Mouse (Mus musculus) limb, embryonic 12.5 days (tissue): ENCODE data around the gene Fras1. TPM values are rescaled to one million over a fixed set of nuclear protein-coding genes. Genes with fewer than 3 reads are reported as not detected.
A peak's percentile ranks its signal among the peaks of the same experiment; 100 is the strongest.

Experiments
- ATAC-seq: fragments of 200-750 bp; cut with Nextera tagmentation; 2 replicates; pipeline ENCODE4 v1.8.0; 2017; ENCODE audit warnings: low read depth, moderate TSS enrichment; ENCODE audit not compliant: insufficient number of reproducible peaks, insufficient read depth, low FRiP score, low TSS enrichment
- H3K27ac ChIP-seq: fragments of 300-500 bp; sonication (generic); 2 replicates; pipeline ENCODE4 v1.5.1; 2016; ENCODE audit warnings: mild to moderate bottlenecking, moderate library complexity
- H3K27me3 ChIP-seq: fragments of 300-500 bp; sonication (generic); 2 replicates; pipeline ENCODE4 v1.6.1; 2016; ENCODE audit warnings: mild to moderate bottlenecking, moderate library complexity
- H3K36me3 ChIP-seq: fragments of 300-500 bp; sonication (generic); 2 replicates; pipeline ENCODE4 v1.6.1; 2016; ENCODE audit warnings: mild to moderate bottlenecking, moderate library complexity
- H3K4me1 ChIP-seq: fragments of 300-500 bp; sonication (generic); replicated peaks from 2 replicates; pipeline ENCODE4 v1.6.1; 2016
- H3K4me2 ChIP-seq: fragments of 300-500 bp; sonication (generic); 2 replicates; pipeline ENCODE4 v1.6.1; 2016; ENCODE audit warnings: mild to moderate bottlenecking, moderate library complexity
- H3K4me3 ChIP-seq: fragments of 300-500 bp; sonication (generic); replicated peaks from 2 replicates; pipeline ENCODE4 v1.5.1; 2016; ENCODE audit warnings: mild to moderate bottlenecking
- H3K9ac ChIP-seq: fragments of 300-500 bp; sonication (generic); replicated peaks from 2 replicates; pipeline ENCODE4 v1.6.1; 2016; ENCODE audit warnings: mild to moderate bottlenecking, moderate library complexity
- H3K9me3 ChIP-seq: fragments of 300-500 bp; sonication (generic); 2 replicates; pipeline ENCODE4 v1.6.1; 2016; ENCODE audit warnings: mild to moderate bottlenecking, moderate library complexity
- WGBS: fragments of 180-500 bp; shearing (Covaris S2); methylation state at CpG from one replicate; pipeline ENCODE4 v1.1.7; 2016; 5-methylcytosine and 5-hydroxymethylcytosine counted together
- polyA plus RNA-seq: library from polyadenylated mRNA; unstranded; fragments of >200 nt; fragmentation: Nextera tagmentation; extraction: Ambion mirVana; gene quantifications from 2 replicates; pipeline ENCODE4 v1.2.1, GENCODE M21; 2016

Fras1 gene
- polyA plus RNA-seq, 1 experiment from 2014 or later = 18.3 TPM

DNA sequence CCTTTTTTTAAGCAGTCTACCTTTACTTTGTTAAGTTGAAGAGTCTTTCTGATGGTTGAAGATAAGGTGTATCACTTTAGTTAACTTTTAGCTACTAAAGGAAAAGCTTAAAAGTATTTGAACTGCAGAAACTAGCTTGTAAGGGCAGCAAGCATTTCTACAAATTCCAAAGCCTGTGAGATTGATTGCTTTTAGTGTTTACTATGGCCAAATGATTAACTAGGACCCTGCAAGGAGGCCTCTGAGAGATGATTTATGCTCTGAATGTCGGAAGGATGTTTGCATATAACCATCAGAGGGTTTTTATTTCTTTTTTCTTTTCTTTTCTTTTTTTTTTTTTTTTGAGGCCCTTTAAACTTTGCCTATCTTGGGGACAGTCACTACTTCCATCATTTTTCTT lies 78.3 kb downstream of the Fras1 start:
- H3K9ac ChIP-seq = no peak overlapping the region
- H3K27ac ChIP-seq = no peak overlapping the region
- no peaks in the 10 kb centered on the region for H3K36me3 ChIP-seq
- H3K4me3 ChIP-seq = no peak overlapping the region
- no peaks in the 10 kb centered on the region for H3K9me3 ChIP-seq
- no peaks in the 10 kb centered on the region for H3K27me3 ChIP-seq
- H3K4me1 ChIP-seq = peaks cover 7% of the 10 kb centered on the region; the same call in 1 of the 2 replicates
- no peak for ATAC-seq
- no peak overlapping the region for H3K4me2 ChIP-seq
- 59% methylated on average over 1 of the region's 1 CpGs for WGBS

DNA sequence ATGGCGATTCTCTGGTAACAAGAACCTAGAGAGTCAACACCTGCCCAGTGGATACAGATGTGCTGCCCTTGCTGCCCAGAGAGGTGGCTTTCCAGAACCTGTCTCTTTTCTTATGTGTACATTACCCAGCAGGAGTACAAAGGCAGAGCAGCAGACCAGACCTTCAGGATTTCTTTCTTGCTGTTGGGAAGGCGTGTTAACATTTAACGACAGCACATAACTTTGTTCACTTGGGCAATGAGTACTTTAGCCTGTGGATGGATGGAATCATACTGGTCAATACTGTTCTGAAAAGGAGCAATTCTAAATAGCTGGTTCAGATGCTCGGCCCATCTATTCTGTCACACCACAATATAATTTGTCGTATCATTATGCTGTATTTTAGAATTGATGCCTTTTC lies 79.6 kb downstream of the Fras1 start:
- no peak overlapping the region for H3K4me2 ChIP-seq
- H3K9me3 ChIP-seq = no peaks in the 10 kb centered on the region
- WGBS = 75% methylated on average over 5 of the region's 5 CpGs
- peaks cover 7% of the 10 kb centered on the region; the same call in 1 of the 2 replicates for H3K4me1 ChIP-seq
- H3K27ac ChIP-seq = no peak overlapping the region
- no peak overlapping the region for H3K9ac ChIP-seq
- H3K27me3 ChIP-seq = no peaks in the 10 kb centered on the region
- no peak overlapping the region for H3K4me3 ChIP-seq
- no peaks in the 10 kb centered on the region for H3K36me3 ChIP-seq
- ATAC-seq = no peak

DNA sequence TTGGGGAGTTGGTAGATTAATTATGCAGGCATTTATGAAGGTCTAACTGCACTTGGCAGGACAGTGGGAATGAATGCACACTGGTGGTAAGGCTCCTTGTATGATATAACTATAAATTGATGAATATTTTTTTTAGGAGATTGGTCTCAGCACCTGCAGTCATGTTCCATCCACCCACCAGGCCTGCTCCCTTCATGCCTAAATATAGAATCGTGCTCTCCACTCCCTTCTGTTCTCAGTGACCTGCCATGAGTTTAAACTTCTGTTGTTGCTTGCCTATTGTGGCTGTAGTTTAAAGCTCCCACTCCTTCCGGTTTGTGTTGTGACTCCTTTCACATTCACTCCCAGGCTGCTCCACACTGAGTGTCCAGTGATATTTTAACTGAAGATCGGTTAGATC lies 80.7 kb downstream of the Fras1 start:
- no peaks in the 10 kb centered on the region for H3K36me3 ChIP-seq
- H3K27ac ChIP-seq = no peak overlapping the region
- no peaks in the 10 kb centered on the region for H3K9me3 ChIP-seq
- ATAC-seq = no peak
- WGBS = 87% methylated on average over 3 of the region's 3 CpGs
- peaks cover 7% of the 10 kb centered on the region; the same call in 1 of the 2 replicates for H3K4me1 ChIP-seq
- no peak overlapping the region for H3K9ac ChIP-seq
- H3K4me3 ChIP-seq = no peak overlapping the region
- H3K27me3 ChIP-seq = no peaks in the 10 kb centered on the region
- H3K4me2 ChIP-seq = no peak overlapping the region

DNA sequence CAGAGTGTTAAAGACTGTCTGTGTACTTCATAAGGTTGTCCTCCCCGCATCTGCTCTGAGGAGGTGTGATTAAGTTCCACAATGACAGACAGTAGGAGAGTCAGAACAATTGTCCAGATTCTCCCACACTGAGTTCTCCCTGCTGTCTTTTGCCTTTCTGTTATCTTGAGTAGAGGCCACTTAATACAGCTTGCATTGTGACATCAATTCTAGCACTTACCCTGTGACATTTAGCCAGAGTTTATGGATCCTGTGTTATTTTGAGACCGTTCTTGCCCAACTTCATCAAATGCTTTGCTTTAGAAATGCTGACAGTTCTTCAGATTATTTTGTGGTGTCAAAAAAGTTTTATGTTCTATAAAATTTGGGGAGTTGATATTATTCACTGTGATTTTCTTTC lies 81.5 kb downstream of the Fras1 start:
- H3K9me3 ChIP-seq = no peaks in the 10 kb centered on the region
- 97% methylated on average over 2 of the region's 2 CpGs for WGBS
- no peak overlapping the region for H3K27ac ChIP-seq
- no peaks in the 10 kb centered on the region for H3K27me3 ChIP-seq
- H3K4me2 ChIP-seq = no peak overlapping the region
- H3K36me3 ChIP-seq = no peaks in the 10 kb centered on the region
- no peak for ATAC-seq
- no peak overlapping the region for H3K9ac ChIP-seq
- H3K4me3 ChIP-seq = no peak overlapping the region
- peaks cover 7% of the 10 kb centered on the region; the same call in 1 of the 2 replicates for H3K4me1 ChIP-seq

DNA sequence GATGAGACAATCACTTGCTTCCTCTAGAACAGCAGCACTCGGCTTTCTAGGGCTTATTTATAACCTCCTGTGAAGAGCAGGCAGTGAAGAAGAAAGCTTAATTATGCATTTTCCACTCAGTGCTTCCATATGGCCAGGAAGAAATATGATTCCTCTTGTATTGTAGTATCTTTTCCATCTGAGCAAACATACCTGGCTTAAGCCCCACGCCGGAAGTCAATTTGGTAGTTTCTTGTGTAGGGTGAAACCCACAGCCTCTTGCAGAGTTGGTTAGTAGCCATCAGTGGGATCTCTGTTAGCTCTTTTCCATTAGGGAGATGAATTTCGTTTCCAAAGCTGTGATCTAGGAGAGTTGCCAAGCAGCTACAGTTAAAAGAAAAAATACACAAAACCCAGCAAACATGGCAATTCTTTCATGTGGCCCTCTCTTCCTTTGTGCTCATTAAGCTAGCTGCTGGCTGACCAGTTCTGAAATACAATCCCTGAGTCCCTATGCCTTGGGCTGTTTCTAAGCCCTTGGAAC lies 83.7 kb downstream of the Fras1 start:
- WGBS = 64% methylated on average over 4 of the region's 4 CpGs
- Histone ChIP-seq H3K9ac (no peak overlapping the region), H3K4me2 (no peak overlapping the region), H3K9me3 (no peaks in the 10 kb centered on the region), H3K4me3 (no peak overlapping the region), H3K27me3 (no peaks in the 10 kb centered on the region), H3K27ac (no peak overlapping the region), H3K4me1 (peaks cover 7% of the 10 kb centered on the region; the same call in 1 of the 2 replicates), H3K36me3 (no peaks in the 10 kb centered on the region)
- no peak for ATAC-seq

DNA sequence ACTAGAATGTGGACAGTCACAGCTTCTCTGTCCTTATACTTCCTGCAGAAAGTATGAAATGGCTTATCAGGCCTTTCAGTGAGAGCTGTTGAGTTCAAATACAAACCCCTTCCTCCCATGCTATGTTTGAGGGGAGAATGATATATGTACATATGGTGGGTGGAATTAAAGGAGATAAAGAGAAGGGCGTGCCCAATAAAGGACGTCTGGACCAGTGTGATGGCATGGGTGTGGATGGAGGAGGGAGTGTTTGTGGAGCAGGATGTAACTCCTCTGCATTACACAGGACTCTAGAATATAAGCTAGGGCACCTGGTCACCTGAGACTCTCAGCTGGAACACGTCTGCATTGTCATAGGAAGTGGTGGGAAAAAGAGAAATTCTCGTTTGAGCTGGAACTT lies 85.8 kb downstream of the Fras1 start:
- Histone ChIP-seq H3K27ac (no peak overlapping the region), H3K9me3 (no peaks in the 10 kb centered on the region)

DNA sequence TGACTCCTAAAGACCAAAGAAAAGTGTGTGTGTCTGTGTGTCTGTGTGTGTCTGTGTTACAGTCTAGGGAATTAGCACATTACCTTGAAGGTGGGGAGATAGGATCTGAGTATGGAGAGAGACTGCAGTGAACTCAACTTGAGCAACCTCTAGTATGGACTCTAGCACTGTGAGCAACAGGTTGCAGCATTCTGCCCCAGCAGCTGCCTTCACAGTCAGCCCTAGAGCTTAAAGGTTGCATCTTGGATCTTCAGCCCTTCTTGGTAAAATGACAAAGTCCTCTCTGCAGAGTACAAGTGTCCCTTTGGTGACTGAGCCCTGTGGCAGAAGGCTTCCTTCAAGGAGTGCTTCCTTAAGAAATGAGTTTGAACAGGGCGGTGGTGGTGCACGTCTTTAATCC lies 88.4 kb downstream of the Fras1 start:
- no peak overlapping the region for H3K4me3 ChIP-seq
- H3K9ac ChIP-seq = no peak overlapping the region
- no peak overlapping the region for H3K4me2 ChIP-seq
- H3K9me3 ChIP-seq = no peaks in the 10 kb centered on the region
- no peaks in the 10 kb centered on the region for H3K27me3 ChIP-seq
- no peak overlapping the region for H3K27ac ChIP-seq
- H3K36me3 ChIP-seq = no peaks in the 10 kb centered on the region
- ATAC-seq = no peak
- peaks cover 7% of the 10 kb centered on the region for H3K4me1 ChIP-seq
- WGBS = 95% methylated on average over 2 of the region's 2 CpGs

More for the DNA sequence above, 85.8 kb downstream of the Fras1 start:
- 71% methylated on average over 4 of the region's 4 CpGs for WGBS
- H3K27me3 ChIP-seq = no peaks in the 10 kb centered on the region
- H3K9ac ChIP-seq = no peak overlapping the region
- H3K4me2 ChIP-seq = no peak overlapping the region
- no peak for ATAC-seq
- no peaks in the 10 kb centered on the region for H3K36me3 ChIP-seq
- H3K4me3 ChIP-seq = no peak overlapping the region
- H3K4me1 ChIP-seq = peaks cover 3% of the 10 kb centered on the region; the same call in 1 of the 2 replicates

DNA sequence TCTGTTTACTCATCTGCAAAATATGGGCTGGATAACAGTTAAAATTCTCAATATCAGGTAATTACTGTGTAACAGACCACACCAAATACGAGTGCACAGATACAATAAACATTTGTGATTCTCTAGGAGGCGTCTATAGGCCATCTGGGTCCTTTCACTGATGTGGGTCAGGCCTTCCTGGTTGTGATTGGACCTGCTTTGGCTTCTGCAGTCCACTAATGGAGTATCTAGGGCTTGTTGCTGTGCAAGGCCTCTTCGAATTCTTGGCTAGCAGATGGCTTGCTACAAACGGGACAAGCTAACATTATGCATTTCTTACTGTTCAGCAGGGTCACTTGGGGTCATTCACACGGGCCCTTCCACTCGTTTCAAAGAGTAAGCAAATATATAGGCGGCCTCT lies 92.7 kb downstream of the Fras1 start:
- no peak overlapping the region for H3K9ac ChIP-seq
- no peaks in the 10 kb centered on the region for H3K27me3 ChIP-seq
- peaks cover 7% of the 10 kb centered on the region for H3K4me1 ChIP-seq
- 27% methylated on average over 7 of the region's 7 CpGs for WGBS
- H3K36me3 ChIP-seq = no peaks in the 10 kb centered on the region
- H3K4me2 ChIP-seq = no peak overlapping the region
- no peaks in the 10 kb centered on the region for H3K9me3 ChIP-seq
- H3K27ac ChIP-seq = no peak overlapping the region
- no peak for ATAC-seq
- no peak overlapping the region for H3K4me3 ChIP-seq

DNA sequence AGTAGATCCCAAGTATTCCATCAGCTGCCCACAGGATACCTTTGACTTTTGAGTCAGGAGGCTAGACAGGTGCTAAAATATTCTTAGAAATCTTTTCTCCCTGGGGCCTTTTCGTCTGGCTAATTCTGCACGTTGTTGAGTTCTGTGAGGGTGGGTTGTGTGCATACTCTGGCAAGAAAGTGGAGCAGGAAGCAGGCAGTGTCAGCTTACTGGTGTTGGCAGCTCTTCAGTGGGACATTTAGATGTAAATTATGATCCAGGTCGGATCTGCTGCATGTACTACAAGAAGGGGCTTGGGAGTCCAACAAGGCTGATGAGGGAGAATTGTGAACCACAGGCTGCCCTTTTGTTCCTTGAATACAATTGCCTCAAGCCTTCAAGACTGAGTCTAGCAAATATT lies 98.2 kb downstream of the Fras1 start:
- WGBS = 40% methylated on average over 3 of the region's 3 CpGs
- peak; percentile 6; the same call in 1 of the 2 replicates for ATAC-seq

DNA sequence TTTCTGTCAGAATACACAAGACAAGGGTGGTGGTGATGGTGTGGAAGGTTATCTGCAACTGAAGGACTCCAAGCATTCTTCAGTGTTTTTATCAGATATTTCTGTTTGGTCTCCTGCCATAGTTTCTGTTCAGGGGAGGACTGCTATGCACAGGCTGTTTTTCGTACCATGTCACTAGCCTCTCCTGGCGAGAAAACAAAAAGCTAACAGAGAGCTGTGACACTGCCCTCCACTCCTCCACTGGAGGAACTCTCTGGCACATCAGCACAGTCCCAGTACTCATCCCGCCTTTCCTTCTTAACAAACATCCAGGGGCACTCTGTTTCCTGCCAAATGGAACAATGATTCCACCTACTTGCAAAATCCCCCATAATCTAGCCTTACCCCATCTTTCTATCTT lies 101.7 kb downstream of the Fras1 start:
- no peaks in the 10 kb centered on the region for H3K9me3 ChIP-seq
- H3K36me3 ChIP-seq = no peaks in the 10 kb centered on the region
- 80% methylated on average over 3 of the region's 3 CpGs for WGBS
- H3K27me3 ChIP-seq = no peaks in the 10 kb centered on the region
- no peak overlapping the region for H3K4me3 ChIP-seq
- no peak overlapping the region for H3K27ac ChIP-seq
- no peaks in the 10 kb centered on the region for H3K4me1 ChIP-seq
- ATAC-seq = no peak
- no peak overlapping the region for H3K4me2 ChIP-seq
- no peak overlapping the region for H3K9ac ChIP-seq

More for the DNA sequence above, 98.2 kb downstream of the Fras1 start:
- no peak overlapping the region for H3K9ac ChIP-seq
- no peak overlapping the region for H3K4me3 ChIP-seq
- H3K27ac ChIP-seq = no peak overlapping the region
- no peaks in the 10 kb centered on the region for H3K9me3 ChIP-seq
- no peak overlapping the region for H3K4me2 ChIP-seq
- no peaks in the 10 kb centered on the region for H3K27me3 ChIP-seq
- no peaks in the 10 kb centered on the region for H3K4me1 ChIP-seq
- no peaks in the 10 kb centered on the region for H3K36me3 ChIP-seq

DNA sequence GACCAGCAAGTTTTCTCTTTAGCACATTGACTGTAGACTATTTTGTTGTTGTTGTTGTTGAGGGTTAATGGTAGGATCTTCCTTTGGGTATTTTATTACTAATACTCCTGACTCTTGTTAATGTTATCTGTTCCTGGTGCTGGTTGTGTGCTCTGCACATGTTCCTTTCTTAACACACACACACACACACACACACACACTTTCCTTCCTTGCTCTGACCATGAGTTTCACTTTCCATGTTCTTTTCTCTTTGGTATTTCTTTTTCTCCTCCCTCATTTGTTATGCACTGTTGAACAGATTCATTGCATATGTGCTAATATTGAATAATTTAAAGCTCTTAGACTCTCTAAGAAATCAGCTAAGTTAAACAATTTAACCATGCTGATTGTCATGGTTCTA lies 105.2 kb downstream of the Fras1 start:
- Histone ChIP-seq H3K4me2 (no peak overlapping the region), H3K36me3 (no peaks in the 10 kb centered on the region), H3K27ac (no peak overlapping the region), H3K9ac (no peak overlapping the region), H3K27me3 (no peaks in the 10 kb centered on the region), H3K4me1 (no peaks in the 10 kb centered on the region), H3K9me3 (no peaks in the 10 kb centered on the region), H3K4me3 (no peak overlapping the region)
- ATAC-seq = no peak

DNA sequence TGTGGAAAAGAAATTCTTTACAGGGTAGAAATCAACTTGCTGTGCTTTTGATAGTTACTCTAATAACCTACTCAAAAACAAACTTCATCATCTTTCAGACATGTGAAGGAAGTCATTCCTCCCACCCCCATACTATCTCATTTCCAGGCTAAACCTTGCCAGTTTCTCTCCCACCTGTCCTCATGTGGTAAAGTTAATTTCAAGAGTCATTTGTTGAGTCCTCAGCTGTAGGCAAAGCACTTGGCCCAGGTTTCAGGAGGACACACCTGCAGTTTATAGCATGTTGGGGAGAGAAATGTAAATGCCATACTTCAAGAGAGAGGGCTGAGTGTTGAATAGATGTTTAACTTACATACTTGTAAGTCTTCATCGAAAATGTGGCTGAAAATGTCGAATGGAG lies 107.4 kb downstream of the Fras1 start:
- no peak overlapping the region for H3K4me3 ChIP-seq
- no peak overlapping the region for H3K27ac ChIP-seq
- no peaks in the 10 kb centered on the region for H3K36me3 ChIP-seq
- H3K9ac ChIP-seq = no peak overlapping the region
- no peak for ATAC-seq
- H3K4me2 ChIP-seq = no peak overlapping the region
- no peaks in the 10 kb centered on the region for H3K9me3 ChIP-seq
- no peaks in the 10 kb centered on the region for H3K27me3 ChIP-seq
- no peaks in the 10 kb centered on the region for H3K4me1 ChIP-seq
- 93% methylated on average over 2 of the region's 2 CpGs for WGBS
